Mouse (Mus musculus) heart, embryonic 15.5 days (tissue): ENCODE results near the gene Pdcd6ip. TPM values are rescaled to one million over a fixed set of nuclear protein-coding genes. Genes with fewer than 3 reads are reported as not detected.

Experiments
- ATAC-seq: fragments of 200-750 bp; cut with Nextera tagmentation; replicated peaks from 2 replicates; pipeline ENCODE4 v1.8.0; 2017; ENCODE audit warnings: low read depth, moderate TSS enrichment; ENCODE audit not compliant: insufficient number of reproducible peaks, insufficient read depth, low FRiP score
- H3K27ac ChIP-seq: fragments of 300-500 bp; sonication (generic); 2 replicates; pipeline ENCODE4 v1.5.1; 2015; ENCODE audit warnings: mild to moderate bottlenecking, inconsistent platforms
- H3K27me3 ChIP-seq: fragments of 300-500 bp; sonication (generic); 2 replicates; pipeline ENCODE4 v1.6.1; 2015; ENCODE audit warnings: inconsistent platforms
- H3K36me3 ChIP-seq: fragments of 300-500 bp; sonication (generic); 2 replicates; pipeline ENCODE4 v1.6.1; 2015; ENCODE audit warnings: mild to moderate bottlenecking, inconsistent platforms
- H3K4me1 ChIP-seq: fragments of 300-500 bp; sonication (generic); replicated peaks from 2 replicates; pipeline ENCODE4 v1.6.1; 2015; ENCODE audit warnings: inconsistent platforms
- H3K4me2 ChIP-seq: fragments of 300-500 bp; sonication (generic); 2 replicates; pipeline ENCODE4 v1.6.1; 2015; ENCODE audit warnings: inconsistent platforms, mild to moderate bottlenecking, moderate library complexity
- H3K4me3 ChIP-seq: fragments of 300-500 bp; sonication (generic); 2 replicates; pipeline ENCODE4 v1.5.1; 2015; ENCODE audit warnings: mild to moderate bottlenecking, inconsistent platforms
- H3K9ac ChIP-seq: fragments of 300-500 bp; sonication (generic); 2 replicates; pipeline ENCODE4 v1.6.1; 2015; ENCODE audit warnings: mild to moderate bottlenecking, inconsistent platforms
- H3K9me3 ChIP-seq: fragments of 300-500 bp; sonication (generic); replicated peaks from 2 replicates; pipeline ENCODE4 v1.6.1; 2016; ENCODE audit warnings: inconsistent platforms
- WGBS: fragments of 180-500 bp; shearing (Covaris S2); methylation state at CpG from one replicate; pipeline ENCODE4 v1.1.7; 2015; ENCODE audit warnings: mixed read lengths; 5-methylcytosine and 5-hydroxymethylcytosine counted together
- polyA plus RNA-seq: library from polyadenylated mRNA; unstranded; fragments of >200 nt; fragmentation: Nextera tagmentation; extraction: Ambion mirVana; gene quantifications from 2 replicates; pipeline ENCODE4 v1.2.1, GENCODE M21; 2015

Gene Pdcd6ip
- polyA plus RNA-seq, 1 experiment from 2014 or later = 53.5 TPM

DNA sequence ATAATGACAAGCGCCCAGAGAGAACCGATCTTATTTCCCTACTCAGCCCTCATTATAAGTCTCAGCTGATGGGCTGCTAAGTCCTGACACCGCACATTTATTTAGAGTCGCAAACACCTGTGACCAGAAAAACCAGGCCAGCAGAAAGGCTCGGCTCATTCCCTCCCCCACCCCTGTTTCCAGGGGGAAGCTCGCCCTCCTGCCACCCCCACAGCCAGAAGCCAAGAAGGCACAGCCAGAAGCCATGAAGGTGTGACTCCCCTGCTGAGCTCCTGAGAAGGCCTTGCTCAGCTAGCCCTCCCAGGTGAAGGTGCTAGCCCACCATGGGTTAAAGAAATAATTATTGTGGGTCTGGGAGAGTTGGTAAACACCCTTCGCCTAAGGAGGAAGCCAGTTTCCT, 97.3 kb downstream of the Pdcd6ip start:
- Histone ChIP-seq H3K27me3 (no peaks in the 10 kb centered on the region), H3K27ac (no peak overlapping the region), H3K9ac (no peak overlapping the region), H3K4me2 (no peak overlapping the region), H3K36me3 (no peaks in the 10 kb centered on the region), H3K4me3 (no peak overlapping the region), H3K4me1 (no peaks in the 10 kb centered on the region), H3K9me3 (no peaks in the 10 kb centered on the region; the same call in 1 of the 2 replicates)
- no peak for ATAC-seq
- 39% methylated on average over 7 of the region's 7 CpGs for WGBS

DNA sequence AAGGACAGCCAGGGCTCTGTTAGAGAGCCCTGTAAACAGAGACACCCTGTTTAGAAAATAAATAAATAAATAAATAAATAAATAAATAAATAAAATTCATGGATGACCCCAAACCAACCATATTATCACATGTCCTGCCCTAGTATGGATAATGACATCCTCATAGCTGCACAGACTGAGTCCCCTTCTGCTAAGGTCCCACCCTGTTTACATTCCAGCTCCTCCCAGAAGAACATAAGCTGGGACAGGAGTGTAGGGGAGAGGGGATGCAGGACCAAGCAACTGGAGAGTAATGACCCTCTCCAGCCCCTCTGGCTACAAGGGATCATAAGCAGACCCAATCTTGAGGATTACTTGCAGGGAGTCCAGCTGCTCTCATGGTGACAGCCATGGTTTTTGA, 105.9 kb downstream of the Pdcd6ip start:
- ATAC-seq = no peak
- no peaks in the 10 kb centered on the region for H3K4me1 ChIP-seq
- no peak overlapping the region for H3K27ac ChIP-seq
- no peaks in the 10 kb centered on the region for H3K27me3 ChIP-seq
- no peak overlapping the region for H3K4me2 ChIP-seq
- H3K36me3 ChIP-seq = no peaks in the 10 kb centered on the region
- no peaks in the 10 kb centered on the region for H3K9me3 ChIP-seq
- no peak overlapping the region for H3K9ac ChIP-seq
- H3K4me3 ChIP-seq = no peak overlapping the region

Other genes with a start within 250 kb of the Pdcd6ip start
- 20.8 and 25.2 TPM in 2 replicates for gene Clasp2, start 33.2 kb upstream of the Pdcd6ip start, polyA plus RNA-seq
- 18.1 and 22.2 TPM in 2 replicates for gene Ubp1, start 222.7 kb upstream of the Pdcd6ip start, polyA plus RNA-seq